Comparison of ENCODE assay signal across 8 mouse cellular contexts in genomic region chr10:62578338-62579100, GRCm38 (mm10). TPM values are rescaled to one million over a fixed set of nuclear protein-coding genes. Genes with fewer than 3 reads are reported as not detected.
DNase-seq lines count a peak whose midpoint lies in the region; ATAC-seq lines count a peak whose summit lies in the region.

TSS of gene Kif1bp (minus strand) at chr10:62578457.

- peak; percentile 97 to 98 for DNase-seq in adrenal gland, adult (ENCODE audit: inconsistent age in 2 of 2, low spot score in 1 of 2)
- DNase-seq in embryo, embryonic 10.5 days (ENCODE audit: low spot score), result peak; percentile 99
- peak; percentile 96 for DNase-seq in gastrocnemius, postnatal 14 days
- DNase-seq in left cerebral cortex, postnatal 10 days (ENCODE audit: extremely low spot score in 1 of 2, low spot score in 2 of 2), result peak; percentile 99
- DNase-seq in right cerebral cortex, postnatal 25 days, result peak; percentile 96
- peak; percentile 95 to 97 for DNase-seq in urinary bladder, postnatal 4 days (ENCODE audit: low spot score in 2 of 2)

- ATAC-seq in inflammation-experienced regulatory T-cells, adult 6 months, result peak; percentile 98
- ATAC-seq in megakaryocyte-erythroid progenitor cell, adult 5-6 weeks (replicated peaks; ENCODE audit: low FRiP score, low TSS enrichment, poor library complexity, severe bottlenecking), result peak; percentile 96

- intact Hi-C loops in gastrocnemius, postnatal 14 days (cut with DNase I; ENCODE audit: low total_unique reads), result no loop called here
- intact Hi-C loops in left cerebral cortex, postnatal 10 days (cut with DNase I), result no loop called here

RNA-seq across cellular contexts. Expression of gene Kif1bp, which starts in this region (rescaled TPM):
- total RNA-seq in gastrocnemius, postnatal 14 days (2021), result 10 to 100 TPM; 21.6 to 22.8 TPM
- polyA plus RNA-seq in inflammation-experienced regulatory T-cells, adult 6 months (2017; shearing (Covaris generic)), result 1 to 10 TPM; 4.1 to 8.7 (median 5.0) TPM
- 100 to 1,000 TPM; 140 to 143 TPM for total RNA-seq in left cerebral cortex, postnatal 10 days (2021)
- total RNA-seq in megakaryocyte-erythroid progenitor cell, adult 5-6 weeks (2014; fragmentation: Nextera tagmentation), result 18.5 and 25.1 TPM in 2 replicates
- total RNA-seq in megakaryocyte-erythroid progenitor cell, adult 5-6 weeks (2017), result 18.7 and 20.9 TPM in 2 replicates

Comparison
In these comparisons a context has a peak if more than half of its experiments do, and no peak if none do; other contexts are left out.
1. Peak in every context shown above with its lines: DNase-seq and ATAC-seq.
2. RNA of gene Kif1bp (total RNA-seq): 140 to 143 TPM in left cerebral cortex, postnatal 10 days; 18.5 to 25.1 TPM in megakaryocyte-erythroid progenitor cell, adult 5-6 weeks and 21.6 to 22.8 TPM in gastrocnemius, postnatal 14 days; every median in the first group is over 4 times any median in the second.